Mouse (Mus musculus) heart, adult 18-20 months (tissue): Measurements from ENCODE around the gene Nxf1. TPM values are rescaled to one million over a fixed set of nuclear protein-coding genes. Genes with fewer than 3 reads are reported as not detected.
"Not testable (repeated sequence)": the region's sequence is repeated elsewhere in the genome, so short reads cannot be mapped to it uniquely, and the experiment has no call there.

ENCODE experiments used
- DNase-seq, 2 experiments: peaks; one replicate each; pipeline ENCODE4 v3.0.0; 2021 to 2022; ENCODE audit warnings: mixed read lengths in 1 of 2
- total RNA-seq, 2 experiments: library from RNA; stranded (reverse); gene quantifications; 2 replicates each; pipeline ENCODE4 v1.2.3; 2021

The Nxf1 gene
- total RNA-seq, 2 experiments from 2014 or later: 31.6 to 35.6 TPM

DNA sequence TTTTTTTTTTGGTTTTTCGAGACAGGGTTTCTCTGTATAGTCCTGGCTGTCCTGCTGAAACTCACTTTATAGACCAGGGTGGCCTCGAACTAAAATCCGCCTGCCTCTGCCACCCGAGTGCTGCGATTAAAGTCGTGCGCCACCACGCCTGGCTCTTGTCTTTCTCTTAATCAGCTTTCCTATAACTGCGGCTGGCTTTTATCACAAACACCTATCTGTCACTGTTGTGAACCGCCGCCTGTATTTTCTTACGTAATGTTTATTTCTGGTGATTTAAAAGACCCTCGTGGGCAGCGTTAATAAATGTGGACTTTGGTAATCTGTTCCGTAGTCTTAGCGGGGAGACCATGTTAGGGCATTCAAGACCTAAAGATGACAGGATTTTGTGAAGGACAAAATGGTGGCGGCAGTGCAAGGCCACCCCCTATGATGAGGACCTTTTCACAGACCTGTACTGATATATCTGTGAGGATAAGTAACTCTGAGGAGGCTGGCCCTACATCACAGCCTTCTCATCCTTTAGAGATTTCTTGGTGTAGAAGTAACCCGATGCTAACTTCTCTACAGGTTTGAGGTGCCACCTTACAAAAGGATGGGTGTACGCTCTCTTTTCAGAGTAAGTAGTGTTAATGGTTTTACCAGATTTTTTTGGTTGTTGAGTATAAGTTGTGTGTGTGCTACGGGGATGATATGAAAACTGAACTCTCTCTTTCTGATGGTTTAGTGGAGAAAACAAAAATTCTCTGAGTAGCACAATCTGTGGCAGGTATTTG, 33.1 kb upstream of the Nxf1 start:
- no peak for DNase-seq

DNA sequence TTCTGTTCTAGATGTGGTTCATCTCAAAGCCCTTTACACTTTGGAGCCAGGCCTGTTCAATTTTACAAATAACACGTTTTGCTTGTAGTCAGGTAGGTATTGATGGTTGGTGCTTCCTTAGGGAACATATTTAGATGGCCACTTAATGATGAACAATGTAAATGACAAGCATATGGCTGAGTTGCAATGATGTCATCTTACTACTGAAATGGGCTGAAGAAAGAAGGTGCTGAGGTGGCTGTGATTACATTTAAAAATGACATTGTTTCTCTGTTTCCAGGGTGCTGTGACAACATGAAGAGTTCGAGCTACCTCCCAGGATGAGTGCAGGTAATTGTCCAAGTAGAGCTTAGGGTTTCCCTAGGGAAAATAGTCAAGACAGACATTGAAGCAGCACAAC, 32.5 kb upstream of the Nxf1 start:
- DNase-seq: no peak

DNA sequence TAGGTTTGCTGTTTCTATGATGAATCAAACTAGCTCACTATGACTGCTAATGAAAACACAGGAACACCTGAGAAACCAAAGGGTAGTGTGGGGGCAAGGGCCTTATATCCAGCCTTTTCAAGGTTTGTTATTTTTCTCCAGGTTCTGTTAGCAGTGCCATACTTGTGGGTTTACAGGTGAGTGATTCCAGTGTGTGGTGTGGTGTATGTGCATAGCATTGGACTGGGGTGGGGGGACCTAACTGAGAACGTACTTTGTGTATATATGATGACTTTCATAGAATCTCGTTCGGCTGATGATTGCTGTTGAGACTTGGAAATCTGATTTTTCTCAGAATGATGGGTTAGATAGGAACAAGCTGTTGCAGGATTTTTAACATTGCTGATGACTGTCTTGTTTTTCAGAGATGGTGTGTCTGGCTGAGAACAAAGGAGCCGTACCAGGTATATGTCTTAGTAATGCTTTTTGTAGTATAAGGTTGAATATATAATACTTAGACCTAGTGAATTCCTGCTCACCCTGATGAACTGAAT, 31.7 kb upstream of the Nxf1 start:
- no peak for DNase-seq

DNA sequence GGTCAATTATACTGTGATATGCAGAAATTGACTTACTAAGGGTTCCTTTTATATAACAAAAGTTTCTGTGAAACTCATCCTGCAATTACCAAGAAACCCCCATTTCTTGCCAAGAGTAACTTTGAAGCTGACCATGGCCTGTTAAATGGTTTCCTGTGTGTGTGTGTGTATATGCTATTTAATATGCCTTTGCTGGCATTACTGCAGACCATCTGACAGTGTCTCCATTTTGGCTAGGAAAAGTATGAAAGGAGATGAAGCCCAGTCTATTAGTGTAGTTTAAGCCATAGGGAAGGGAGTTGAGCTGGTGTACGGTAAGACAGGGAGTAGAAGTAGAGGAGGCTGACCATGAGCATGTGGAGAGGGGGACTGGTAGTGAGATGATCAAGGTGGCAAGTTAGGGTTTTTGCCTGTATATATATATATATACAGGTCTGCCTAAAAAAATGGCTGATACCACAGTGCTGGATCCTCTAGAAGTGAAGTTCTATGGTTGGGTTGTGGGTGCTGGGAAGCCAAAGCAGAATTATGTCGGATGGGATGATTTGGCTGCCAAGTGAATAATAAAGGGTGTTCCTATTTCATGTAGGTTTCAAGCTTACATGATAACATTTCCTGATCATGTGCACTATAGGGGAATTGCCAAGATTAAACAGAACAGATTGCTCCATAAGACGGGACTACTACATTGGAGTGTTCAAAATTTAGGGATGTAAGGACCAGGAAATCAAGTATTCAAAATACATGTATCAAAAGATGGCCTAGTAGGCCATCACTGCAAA, 30.1 kb upstream of the Nxf1 start:
- DNase-seq: no peak

DNA sequence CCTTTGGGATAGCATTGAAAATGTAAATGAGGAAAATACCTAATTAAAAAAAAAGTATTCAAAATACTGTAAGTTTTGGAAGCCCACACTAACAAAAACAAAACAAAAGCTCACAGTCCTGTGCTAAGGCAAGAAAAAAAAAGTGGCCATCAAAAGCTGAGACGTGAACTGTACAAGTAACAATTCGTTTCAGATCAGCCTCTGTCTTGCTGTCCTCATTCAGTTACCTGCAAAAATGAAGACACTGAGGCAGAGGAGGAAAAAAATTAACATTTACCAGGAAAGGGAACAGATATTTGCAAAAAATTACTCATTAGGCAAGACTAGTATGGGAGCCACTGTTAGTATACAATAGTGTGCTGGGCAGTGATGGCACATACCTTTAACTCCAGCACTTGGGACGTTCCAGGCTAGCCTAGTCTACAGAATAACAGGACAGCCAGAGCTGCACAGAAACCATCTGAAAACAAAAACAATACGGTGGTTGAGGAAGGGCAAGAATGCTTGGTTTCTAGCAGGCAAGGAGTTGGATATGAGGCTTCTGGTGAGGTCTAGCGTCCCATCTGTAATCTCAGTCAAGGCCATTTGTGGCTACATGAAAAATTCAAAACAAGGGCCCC, 29.3 kb upstream of the Nxf1 start:
- DNase-seq: no peak

DNA sequence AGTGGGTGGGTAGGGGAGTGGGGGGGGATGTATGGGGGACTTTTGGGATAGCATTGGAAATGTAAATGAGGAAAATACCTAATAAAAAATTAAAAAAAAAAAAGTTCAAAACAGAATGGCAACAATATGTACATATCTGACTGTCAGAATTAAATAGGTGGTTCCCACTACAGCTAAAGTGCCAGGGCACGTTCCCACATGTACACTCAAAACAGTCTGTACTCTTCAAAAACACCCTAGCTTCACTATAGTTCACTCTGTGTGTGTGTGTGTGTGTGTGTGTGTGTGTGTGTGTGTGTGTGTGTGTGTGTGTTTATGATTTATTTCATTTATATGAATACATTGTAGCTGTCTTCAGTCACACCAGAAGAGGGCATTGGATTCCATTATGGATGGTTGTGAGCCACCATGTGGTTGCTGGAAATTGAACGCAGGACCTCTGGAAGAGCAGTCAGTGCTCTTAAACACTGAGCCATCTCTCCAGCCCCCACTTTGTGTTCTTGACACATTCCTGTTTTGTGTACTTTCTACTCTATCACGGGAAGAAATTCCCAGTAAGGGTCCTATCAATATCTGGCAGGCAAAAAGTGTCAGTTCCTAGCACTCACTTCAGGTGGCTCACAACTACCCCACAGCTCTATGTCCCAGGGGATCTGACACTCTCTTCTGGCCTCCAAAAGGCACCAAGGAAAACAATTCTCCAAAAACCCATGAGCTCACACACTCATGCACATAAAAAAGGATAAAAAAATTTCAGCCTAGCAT, 28.4 kb upstream of the Nxf1 start:
- DNase-seq: not testable (repeated sequence)

DNA sequence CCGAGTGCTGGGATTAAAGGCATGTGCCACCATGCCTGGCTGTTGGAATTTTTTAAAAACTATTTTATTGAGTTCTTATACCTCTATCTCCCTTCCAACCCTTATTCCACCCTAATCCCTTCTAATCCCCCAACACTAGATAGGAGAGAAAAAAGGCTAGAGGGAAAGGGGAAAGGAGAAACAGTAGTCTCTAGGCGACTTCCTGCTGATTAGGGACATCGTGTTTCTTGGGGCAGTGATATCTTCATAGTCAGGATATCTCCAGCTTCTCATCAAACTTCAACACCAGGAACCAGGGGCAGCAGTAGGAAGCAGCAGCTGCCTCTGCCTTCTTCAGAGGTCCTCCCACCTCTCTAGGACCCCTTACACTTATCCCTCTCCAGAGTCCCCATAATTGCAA, 22.5 kb upstream of the Nxf1 start:
- no peak for DNase-seq

DNA sequence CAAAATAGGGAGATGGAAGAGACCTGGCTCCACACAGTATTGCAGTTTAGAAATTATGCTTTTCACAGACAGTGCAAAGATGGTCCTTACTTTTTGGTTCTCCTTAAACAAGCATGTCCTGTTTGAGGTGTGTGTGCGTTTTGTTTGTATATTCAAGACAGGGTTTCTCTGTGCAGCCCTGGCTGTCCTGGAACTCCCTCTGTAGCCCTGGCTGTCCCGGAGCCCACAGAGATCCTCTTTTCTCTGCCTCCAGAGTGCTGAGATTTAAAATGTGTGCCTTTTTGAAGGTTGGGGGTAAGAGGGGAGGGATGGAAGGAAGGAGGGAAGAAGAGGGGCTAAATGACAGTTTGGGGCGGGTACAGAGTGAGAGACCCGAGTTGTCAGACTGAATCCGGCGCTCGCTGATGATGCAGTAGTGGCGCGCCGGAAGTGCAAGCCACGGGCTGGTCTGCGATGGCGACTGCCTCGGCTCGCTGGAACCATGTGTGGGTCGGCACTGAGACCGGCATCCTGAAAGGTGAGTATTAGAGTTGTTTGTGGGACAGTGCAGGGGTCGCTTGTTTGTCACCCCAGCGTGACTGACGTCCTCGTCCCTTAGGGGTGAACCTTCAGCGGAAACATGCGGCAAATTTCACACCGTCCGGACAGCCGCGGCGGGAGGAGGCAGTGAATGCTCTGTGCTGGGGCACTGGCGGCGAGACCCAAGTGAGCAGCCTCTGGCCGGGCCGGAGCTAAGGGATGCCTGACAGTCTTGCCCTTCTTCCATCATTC, 21.3 kb upstream of the Nxf1 start, which contains the start of gene Wdr74:
TSS of gene Wdr74 (plus strand) at position 439 of the 771 bp plus-strand sequence.
- peak; percentile 93 to 96 for DNase-seq

DNA sequence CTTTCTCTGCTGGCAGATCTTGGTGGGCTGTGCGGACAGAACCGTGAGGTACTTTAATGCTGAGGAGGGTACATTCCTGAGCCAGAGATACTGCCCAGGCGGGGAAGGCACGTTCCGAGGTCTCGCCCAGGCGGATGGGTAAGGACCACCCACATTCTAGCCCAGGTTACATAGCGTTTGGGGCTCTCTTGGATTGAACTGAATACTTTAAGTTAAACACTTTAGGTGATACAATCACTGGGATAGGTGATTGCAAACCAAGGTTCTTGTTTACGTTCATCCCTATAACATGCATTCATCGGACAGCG, 20.8 kb upstream of the Nxf1 start:
- no peak for DNase-seq

DNA sequence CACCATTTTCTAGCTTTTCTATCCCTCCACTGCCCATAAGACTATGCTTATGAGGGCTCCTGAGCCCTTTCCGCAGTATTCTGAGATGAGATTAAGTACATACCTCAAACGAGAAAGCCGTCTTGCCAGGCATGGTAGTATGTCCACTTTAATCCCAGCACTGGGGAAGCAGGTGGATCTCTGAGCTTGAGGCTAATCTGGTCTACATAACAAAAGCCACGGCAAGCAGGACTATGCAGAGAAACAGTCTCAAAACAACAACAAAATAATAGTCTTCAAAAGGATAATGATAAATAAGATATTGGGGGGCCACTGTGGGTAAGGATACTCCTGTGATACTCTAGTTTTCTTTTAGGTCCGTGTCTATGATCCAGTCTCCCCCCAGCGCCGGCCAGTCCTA, 18.0 kb upstream of the Nxf1 start:
- DNase-seq: no peak

DNA sequence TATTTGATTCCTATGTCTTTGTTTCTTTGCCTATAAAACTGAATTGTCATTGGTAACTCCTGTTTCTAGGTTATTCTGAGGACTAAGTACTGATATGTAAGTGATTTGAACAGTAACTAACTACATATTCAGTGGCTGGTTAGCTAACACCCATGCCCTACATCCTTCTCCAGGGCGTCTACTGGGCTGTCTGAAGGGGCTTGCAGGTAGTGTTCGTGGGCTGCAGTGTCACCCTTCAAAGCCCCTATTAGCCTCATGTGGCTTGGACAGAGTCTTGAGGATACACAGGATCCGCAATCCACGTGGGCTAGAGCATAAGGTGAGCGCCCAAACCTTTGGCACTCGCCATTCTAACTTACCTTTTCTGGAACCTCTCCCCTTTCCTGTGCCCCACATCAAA, 17.2 kb upstream of the Nxf1 start:
- DNase-seq: no peak

DNA sequence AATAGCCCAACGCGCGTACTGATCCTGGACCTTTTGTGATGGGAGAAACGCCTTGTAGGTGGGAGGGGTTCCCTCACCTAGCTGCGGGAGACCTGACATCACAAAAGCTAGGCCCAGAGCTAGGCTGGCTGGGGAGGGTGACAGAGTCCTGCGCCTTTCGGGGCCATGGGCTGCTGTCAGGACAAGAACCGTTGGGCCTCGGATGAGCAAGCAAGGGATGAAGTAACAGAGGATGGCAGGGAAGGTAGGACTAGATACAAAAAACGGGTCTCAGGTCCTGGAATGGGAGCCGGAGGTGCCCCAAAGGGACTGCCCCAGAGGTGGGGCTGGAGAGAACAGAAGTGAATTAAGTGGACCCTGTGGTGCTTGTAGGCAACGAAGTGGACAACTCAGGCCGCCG, 16.3 kb upstream of the Nxf1 start, which contains the start of gene 1700092M07Rik:
TSS of gene 1700092M07Rik (plus strand) at position 116 of the 400 bp plus-strand sequence.
- DNase-seq: peak in 1 of 2 experiments; percentile 8

DNA sequence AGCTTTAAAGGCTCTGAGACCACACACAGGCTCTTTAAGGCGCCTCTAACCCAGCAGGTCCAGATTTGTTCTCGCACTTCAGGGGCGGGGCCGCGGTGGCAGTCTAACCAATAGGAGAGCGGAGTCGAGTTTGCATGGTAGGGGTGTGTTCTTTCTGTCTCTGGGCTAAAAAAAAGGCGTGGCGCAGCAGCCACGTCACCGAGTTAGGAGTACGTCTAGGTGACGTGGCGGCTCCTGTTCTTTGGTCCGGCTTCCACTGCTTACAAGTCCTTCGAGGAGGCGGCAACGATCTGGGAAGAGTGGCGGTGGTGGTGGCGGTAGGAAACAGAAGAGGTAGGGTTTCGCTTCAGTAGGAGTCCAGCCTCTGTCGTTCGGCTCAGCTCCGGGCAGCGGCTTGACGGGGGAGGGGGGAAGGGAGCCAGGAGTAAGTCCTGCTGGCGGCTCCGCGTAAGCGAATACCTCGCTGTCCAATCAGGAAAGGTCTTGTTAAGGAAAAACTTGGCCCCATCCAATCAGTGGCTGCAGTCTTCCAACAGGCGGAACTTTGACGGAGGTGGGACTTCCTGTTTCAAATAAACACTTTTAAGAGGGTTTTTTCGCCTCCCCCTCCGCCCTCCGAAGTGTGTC, 15.5 kb upstream of the Nxf1 start, which contains the start of gene Stx5a:
TSS of gene Stx5a (plus strand) at position 171 of the 627 bp plus-strand sequence.
- peak; percentile 96 to 98 for DNase-seq

DNA sequence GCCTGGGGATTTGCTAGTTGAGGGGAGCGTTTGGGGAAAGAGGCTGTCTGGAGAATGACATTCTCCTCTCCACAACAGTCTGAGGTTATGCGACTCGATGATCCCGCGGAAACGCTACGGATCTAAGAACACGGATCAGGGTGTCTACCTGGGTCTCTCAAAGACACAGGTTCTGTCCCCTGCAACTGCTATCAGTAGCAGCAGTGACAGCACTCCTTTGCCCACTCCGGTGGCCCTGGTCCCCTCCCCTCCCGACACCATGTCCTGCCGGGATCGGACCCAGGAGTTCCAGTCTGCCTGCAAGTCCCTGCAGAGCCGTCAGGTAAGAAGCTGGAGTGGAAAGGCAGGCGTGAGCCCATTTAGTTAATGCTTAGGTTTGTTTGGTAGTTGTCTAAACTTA, 14.7 kb upstream of the Nxf1 start:
- no peak for DNase-seq

DNA sequence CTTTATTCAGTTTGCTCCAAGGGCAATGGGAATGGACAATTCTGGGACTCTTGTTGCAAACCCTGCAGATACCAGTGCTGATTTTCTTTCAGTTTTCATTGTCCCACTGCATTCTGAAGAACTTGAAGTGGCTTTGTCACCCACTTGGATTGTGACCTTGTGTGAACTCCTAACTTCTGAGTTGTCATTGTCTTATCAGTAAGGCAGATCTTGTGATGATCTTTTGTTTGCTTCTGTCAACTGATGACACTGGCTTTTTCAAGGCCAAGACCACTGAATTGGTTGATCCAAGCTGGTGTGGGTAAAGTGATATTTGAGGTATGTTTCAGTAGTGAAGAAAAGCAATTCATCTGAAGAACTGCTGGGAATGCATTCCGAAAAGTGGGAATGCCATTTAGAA, 11.5 kb upstream of the Nxf1 start:
- DNase-seq: no peak

DNA sequence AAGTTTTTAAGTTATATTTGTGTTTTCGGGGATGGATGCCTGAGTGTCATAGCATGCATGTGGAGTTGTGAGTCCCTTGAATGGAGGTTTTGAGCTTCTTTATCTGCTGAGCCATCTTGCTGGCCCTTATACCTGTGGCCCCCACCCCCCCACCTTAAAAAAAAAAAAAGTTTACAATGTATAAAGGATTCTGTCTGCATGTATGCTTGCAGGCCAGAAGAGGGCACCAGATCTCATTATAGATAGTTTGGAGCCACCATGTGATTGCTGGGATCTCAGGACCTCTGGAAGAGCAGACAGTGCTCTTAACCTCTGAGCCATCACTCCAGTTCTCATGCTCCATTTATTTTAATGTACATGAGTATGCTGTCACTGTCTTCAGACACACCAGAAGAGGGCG, 9.5 kb upstream of the Nxf1 start:
- no peak for DNase-seq

DNA sequence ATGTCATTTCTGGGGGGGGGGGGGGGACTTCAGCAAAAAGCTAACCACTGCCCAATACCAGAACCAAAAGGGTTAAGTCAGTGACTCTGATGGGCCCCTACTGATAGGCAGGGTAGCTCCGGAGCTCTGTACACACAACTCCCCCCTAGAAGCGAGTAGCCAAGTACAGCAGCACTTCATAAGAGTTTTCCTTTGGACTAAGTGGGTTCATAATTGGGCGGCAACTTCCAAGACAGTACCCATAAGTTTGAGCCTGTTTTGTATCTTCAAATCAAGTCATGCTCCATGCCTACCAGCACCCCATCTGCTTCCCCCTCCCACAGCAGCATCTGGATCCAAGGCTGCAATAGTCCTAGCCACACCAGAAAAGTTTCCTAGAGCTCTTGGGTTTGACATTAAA, 1.2 kb upstream of the Nxf1 start:
- DNase-seq: no peak

DNA sequence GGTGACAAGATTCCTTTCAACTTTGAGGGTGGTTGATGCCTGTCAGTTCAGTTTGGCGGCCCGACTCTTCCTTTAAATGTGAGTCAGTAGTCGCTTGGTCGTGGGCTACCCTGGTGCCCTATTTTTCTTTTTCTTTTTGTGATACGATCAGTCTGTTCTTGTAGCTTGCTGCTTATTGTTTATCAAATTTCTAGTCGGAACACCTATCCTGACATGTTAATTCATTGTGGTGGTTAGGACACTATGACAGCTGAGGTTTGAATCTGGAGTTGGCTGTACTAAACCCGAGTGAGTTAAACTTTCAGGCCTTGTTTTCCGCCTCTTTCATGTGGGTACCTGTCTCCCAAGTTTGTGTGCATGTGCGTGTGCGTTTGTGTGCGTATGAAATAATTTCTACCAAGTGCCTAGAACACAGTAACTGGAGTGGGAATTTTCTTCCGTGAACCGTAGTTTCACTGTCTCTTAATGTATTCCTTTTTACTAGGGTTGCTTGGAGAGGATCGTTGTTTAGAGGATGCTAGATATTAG, 662 bp downstream of the Nxf1 start:
- no peak for DNase-seq

DNA sequence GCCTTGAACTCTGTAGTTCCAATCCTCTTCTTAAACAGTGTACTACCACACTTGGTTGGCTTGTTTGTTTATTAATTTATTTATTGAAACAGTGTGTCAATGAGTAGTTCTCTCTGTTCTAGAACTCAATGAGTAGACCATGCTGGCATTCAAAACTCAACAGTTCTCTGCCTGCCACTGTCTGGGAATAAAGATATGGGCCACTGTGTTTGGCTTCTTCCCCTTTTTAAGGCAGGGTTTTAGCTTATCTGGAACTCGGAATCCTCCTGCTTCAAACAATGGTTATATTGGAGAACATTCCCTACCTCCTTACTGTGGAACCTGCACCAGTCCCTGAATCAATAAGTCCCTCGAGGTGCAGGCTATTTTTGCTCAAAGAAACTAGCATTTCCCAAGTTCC, 2.0 kb downstream of the Nxf1 start:
- DNase-seq: no peak

DNA sequence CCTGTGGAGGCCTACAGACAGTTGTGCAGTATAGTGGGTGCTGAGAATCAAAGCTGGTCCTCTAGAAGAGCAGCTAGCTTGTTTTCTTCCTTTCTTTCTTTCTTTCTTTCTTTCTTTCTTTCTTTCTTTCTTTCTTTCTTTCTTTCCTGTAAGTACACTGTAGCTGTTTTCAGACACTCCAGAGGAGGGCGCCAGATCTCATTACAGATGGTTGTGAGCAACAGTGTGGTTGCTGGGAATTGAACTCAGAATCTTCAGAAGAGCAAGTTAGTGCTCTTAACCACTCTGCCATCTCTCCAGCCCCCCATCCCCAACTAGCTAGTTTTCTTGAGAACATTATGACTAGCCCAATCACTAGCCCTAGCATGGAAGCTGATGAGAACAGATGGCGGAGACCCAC, 3.9 kb downstream of the Nxf1 start:
- no peak for DNase-seq

DNA sequence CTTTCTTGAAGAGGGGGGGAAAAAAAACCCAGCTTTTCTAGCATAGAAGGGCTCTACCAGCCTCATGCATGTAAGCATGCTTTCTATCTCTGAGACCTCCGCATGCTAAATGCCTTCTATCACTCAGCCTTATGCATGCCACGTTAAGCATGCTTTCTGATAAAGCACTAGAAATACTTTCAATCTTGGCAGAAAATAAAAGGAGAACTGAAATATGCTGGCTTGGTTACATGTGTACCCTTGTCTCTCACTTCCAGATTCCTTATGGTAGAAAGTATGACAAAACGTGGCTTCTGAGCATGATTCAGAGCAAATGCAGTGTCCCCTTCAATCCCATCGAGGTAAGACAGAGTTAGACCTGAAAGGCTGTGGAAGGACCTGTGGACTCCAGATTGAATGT, 6.4 kb downstream of the Nxf1 start:
- no peak for DNase-seq
